Mouse (Mus musculus) kidney, adult 2 months (tissue): ENCODE measurements at regions not wholly inside any gene's neighbourhood (a gene's known extent, or its start where the extent isn't known, plus 50 kb on each side); places are given as distances from the start of the nearest gene placed in this dataset.

Experiments
- DNase-seq: peaks from one replicate; pipeline ENCODE4 v3.0.0; 2021
- H3K27ac ChIP-seq: fragments of 200-500 bp; 2 replicates; pipeline ENCODE4 v1.5.1; 2012; ENCODE audit warnings: low read depth, low read length, control low read depth, inconsistent platforms; ENCODE audit not compliant: insufficient read depth
- H3K27me3 ChIP-seq: fragments of 200-500 bp; replicated peaks from 2 replicates; pipeline ENCODE4 v1.6.1; 2012; ENCODE audit warnings: mild to moderate bottlenecking, moderate library complexity, low read length, inconsistent platforms; ENCODE audit not compliant: control insufficient read depth, insufficient read depth
- H3K36me3 ChIP-seq: fragments of 200-500 bp; 2 replicates; pipeline ENCODE4 v1.6.1; 2012; ENCODE audit warnings: mild to moderate bottlenecking, moderate library complexity, low read length, inconsistent platforms; ENCODE audit not compliant: control insufficient read depth, insufficient read depth
- H3K4me1 ChIP-seq: fragments of 200-500 bp; 2 replicates; pipeline ENCODE4 v1.6.1; 2011; ENCODE audit warnings: low read length; ENCODE audit not compliant: control insufficient read depth, insufficient read depth
- H3K4me3 ChIP-seq: fragments of 200-500 bp; 2 replicates; pipeline ENCODE4 v1.5.1; 2011; ENCODE audit warnings: mild to moderate bottlenecking, low read depth, low read length, control low read depth; ENCODE audit not compliant: insufficient read depth
- CTCF ChIP-seq: fragments of 200-500 bp; conservative IDR thresholded peaks from 2 replicates; pipeline ENCODE4 v1.5.1; 2011; ENCODE audit warnings: low read depth, mild to moderate bottlenecking, control low read depth, low read length, moderate library complexity, mixed read lengths; ENCODE audit not compliant: insufficient read depth, insufficient read length
- POLR2A ChIP-seq: fragments of 200-500 bp; IDR thresholded peaks from one replicate; pipeline ENCODE4 v1.6.1; 2011; ENCODE audit warnings: low read depth, low read length, control low read depth
- WGBS: fragments of 180-500 bp; shearing (Covaris S2); methylation state at CpG from one replicate; pipeline ENCODE4 v1.1.7; 2018; 5-methylcytosine and 5-hydroxymethylcytosine counted together

DNA sequence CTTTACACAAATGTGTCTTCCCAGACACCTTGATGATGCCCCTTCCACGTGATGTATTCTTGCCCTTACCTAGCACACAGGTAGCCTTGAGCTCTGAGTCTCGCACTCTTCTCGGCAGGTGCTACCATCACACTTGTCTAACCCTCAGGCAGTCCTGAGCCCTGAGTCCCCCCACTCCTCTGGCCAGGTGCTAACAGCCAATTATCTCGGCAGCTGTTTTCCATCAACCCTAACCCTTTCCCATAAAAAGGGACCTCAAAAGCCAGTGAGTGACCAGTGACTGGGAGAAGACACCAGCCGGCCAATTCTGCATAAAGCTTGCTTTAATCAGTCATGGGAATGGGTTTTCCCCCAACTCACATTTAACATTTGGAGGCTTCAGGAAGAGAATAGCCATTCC is 133.4 kb upstream of the Syt13 start:
- no peak for DNase-seq
- TF ChIP-seq CTCF (no peak), POLR2A (no peak)

DNA sequence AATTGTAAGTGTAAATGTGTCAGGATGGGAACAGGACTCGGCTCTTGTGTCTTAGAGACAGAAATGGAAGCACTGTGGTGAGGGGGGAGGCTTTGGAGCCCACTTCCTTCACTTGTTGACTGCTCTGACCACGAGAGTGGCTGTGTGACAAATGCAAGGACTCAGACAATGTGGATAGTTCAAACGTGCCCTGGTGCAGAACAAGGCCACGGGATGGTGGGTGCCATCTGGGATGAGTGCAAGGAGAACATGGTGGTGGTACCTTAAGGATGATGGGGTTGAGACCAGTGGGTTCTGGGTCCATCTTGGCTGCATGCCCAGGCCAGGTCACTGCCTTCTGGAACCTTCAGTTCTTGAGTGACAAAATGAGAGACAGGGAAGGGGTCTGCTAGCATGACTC is 132.3 kb upstream of the Syt13 start:
- DNase-seq = no peak
- Histone ChIP-seq H3K27ac (no peak overlapping the region), H3K4me1 (no peaks in the 10 kb centered on the region), H3K4me3 (no peak overlapping the region), H3K27me3 (no peaks in the 10 kb centered on the region), H3K36me3 (no peaks in the 10 kb centered on the region)
- TF ChIP-seq POLR2A (no peak), CTCF (no peak)
- 46% methylated on average over 4 of the region's 4 CpGs for WGBS

More for the DNA sequence above, 133.4 kb upstream of the Syt13 start:
- no peak overlapping the region for H3K27ac ChIP-seq
- H3K4me1 ChIP-seq = no peaks in the 10 kb centered on the region
- H3K4me3 ChIP-seq = no peak overlapping the region
- no peaks in the 10 kb centered on the region for H3K36me3 ChIP-seq
- 59% methylated on average over 5 of the region's 5 CpGs for WGBS
- no peaks in the 10 kb centered on the region for H3K27me3 ChIP-seq

- Histone ChIP-seq H3K27ac (no peak overlapping the region), H3K4me1 (no peaks in the 10 kb centered on the region), H3K27me3 (no peaks in the 10 kb centered on the region), H3K36me3 (no peaks in the 10 kb centered on the region), H3K4me3 (no peak overlapping the region)
- 57% methylated on average over 2 of the region's 2 CpGs for WGBS
- DNase-seq = no peak
- TF ChIP-seq CTCF (no peak), POLR2A (no peak)
These were observed 130.0 kb upstream of the Syt13 start for GRCm38 (mm10) chr2:92784916-92785315.

- no peaks in the 10 kb centered on the region for H3K27me3 ChIP-seq
- DNase-seq = no peak
- TF ChIP-seq CTCF (no peak), POLR2A (no peak)
- H3K4me1 ChIP-seq = no peaks in the 10 kb centered on the region
- H3K36me3 ChIP-seq = no peaks in the 10 kb centered on the region
- WGBS = 74% methylated on average over 4 of the region's 4 CpGs
- no peak overlapping the region for H3K4me3 ChIP-seq
- no peak overlapping the region for H3K27ac ChIP-seq
These were observed 126.9 kb upstream of the Syt13 start for GRCm38 (mm10) chr2:92787925-92788410.

- Histone ChIP-seq H3K27me3 (no peaks in the 10 kb centered on the region), H3K27ac (no peak overlapping the region), H3K4me3 (no peak overlapping the region), H3K36me3 (no peaks in the 10 kb centered on the region), H3K4me1 (no peaks in the 10 kb centered on the region)
- DNase-seq = no peak
- WGBS = 87% methylated on average over 5 of the region's 5 CpGs
- TF ChIP-seq CTCF (no peak), POLR2A (no peak)
These were observed 126.0 kb upstream of the Syt13 start for GRCm38 (mm10) chr2:92788875-92789274.

- no peak for DNase-seq
- H3K27me3 ChIP-seq = no peaks in the 10 kb centered on the region
- TF ChIP-seq POLR2A (no peak), CTCF (no peak)
- H3K36me3 ChIP-seq = no peaks in the 10 kb centered on the region
- H3K4me1 ChIP-seq = no peaks in the 10 kb centered on the region
- 87% methylated on average over 2 of the region's 2 CpGs for WGBS
- H3K4me3 ChIP-seq = no peak overlapping the region
- no peak overlapping the region for H3K27ac ChIP-seq
These were observed 124.5 kb upstream of the Syt13 start for GRCm38 (mm10) chr2:92790374-92790773.

DNA sequence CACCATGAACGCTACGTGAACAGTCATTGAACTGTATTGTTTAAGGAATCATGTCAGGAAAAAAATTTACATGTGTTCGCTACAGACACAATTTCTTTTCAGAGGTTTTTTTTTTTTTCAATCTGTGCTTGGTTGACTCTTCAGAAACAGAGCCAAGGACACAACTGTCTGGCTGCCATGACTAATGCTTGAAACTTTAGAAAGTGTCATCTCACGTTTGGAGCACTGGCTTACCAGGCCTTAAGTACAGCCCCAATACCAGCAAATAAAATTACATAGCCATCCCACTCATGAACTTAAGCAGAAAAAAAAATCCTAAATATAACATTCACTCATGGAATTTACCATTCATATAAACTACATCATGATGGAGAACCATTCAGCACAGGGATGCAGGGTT is 115.1 kb upstream of the Syt13 start:
- no peaks in the 10 kb centered on the region for H3K27me3 ChIP-seq
- DNase-seq = no peak
- 89% methylated on average over 4 of the region's 4 CpGs for WGBS
- no peaks in the 10 kb centered on the region for H3K36me3 ChIP-seq
- H3K4me1 ChIP-seq = no peaks in the 10 kb centered on the region
- no peak overlapping the region for H3K4me3 ChIP-seq
- no peak for TF ChIP-seq CTCF
- TF ChIP-seq POLR2A = no peak
- no peak overlapping the region for H3K27ac ChIP-seq

DNA sequence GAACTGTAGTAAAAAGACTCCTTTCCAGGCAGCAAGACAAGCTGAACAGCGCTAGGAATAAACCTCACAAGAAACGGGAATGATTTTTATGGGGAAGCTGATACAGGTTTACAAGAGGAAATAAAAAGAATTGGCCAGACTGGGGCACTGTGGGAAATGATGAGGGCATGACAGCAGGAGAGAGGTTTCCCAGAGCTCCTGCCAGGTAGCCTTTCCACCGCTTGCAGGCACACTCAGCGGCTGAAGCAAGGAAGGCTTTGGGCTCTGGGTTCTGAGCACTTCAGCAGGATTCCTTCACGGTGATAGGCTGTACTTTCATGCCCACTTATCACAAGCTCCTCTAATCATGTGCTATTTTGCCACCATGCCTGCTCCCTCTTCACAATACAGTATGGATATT is 114.2 kb upstream of the Syt13 start:
- H3K4me3 ChIP-seq = no peak overlapping the region
- TF ChIP-seq POLR2A (no peak), CTCF (no peak)
- WGBS = 69% methylated on average over 5 of the region's 5 CpGs
- H3K4me1 ChIP-seq = no peaks in the 10 kb centered on the region
- no peak for DNase-seq
- no peaks in the 10 kb centered on the region for H3K36me3 ChIP-seq
- H3K27me3 ChIP-seq = no peaks in the 10 kb centered on the region
- H3K27ac ChIP-seq = no peak overlapping the region
